In the genomic region with DNA sequence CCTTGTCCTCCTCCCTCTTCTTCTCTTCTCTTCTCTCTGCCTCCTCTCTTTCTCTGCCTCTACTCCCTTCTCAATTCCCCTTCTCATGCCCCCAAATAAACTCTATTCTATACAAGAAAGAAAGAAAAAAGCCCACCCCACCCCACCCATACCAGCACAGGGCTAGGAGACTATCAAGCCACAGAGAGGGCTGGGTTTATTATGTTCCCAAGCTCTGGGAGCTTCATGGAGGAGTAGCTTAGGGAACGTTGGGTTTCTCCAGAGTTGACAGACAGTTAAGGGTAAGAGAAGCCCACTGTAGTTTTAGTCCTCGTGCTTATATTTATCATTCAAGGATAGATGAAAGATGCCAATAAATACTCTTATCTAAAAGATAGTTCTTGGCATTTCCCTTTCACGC, we compare ENCODE assay signal across 8 mouse cellular contexts.
DNase-seq lines count a peak whose midpoint lies in the region; ATAC-seq and TF ChIP-seq lines count a peak whose summit lies in the region.

No protein-coding gene starts in this region.

- peaks cover 14% of the 10 kb centered on the region for H3K4me1 ChIP-seq in heart, embryonic 15.5 days (replicated peaks)
- H3K4me1 ChIP-seq in lung, postnatal 0 days (ENCODE audit: insufficient read depth, low read depth, low read length), result peaks cover 6% of the 10 kb centered on the region; the same call in 1 of the 2 replicates
- H3K4me1 ChIP-seq in liver, embryonic 12.5 days, result peaks cover 18% of the 10 kb centered on the region
- H3K4me1 ChIP-seq in stomach, embryonic 16.5 days (ENCODE audit: control insufficient read depth, insufficient read depth, low read length), result no peaks in the 10 kb centered on the region

- WGBS in heart, embryonic 15.5 days, result 7% methylated on average over 3 of the region's 3 CpGs
- WGBS in lung, postnatal 0 days, result 10% methylated on average over 3 of the region's 3 CpGs
- WGBS in liver, embryonic 12.5 days (ENCODE audit: insufficient replicate concordance), result 8% methylated on average over 3 of the region's 3 CpGs
- WGBS in stomach, embryonic 16.5 days, result 4% methylated on average over 3 of the region's 3 CpGs

- ATAC-seq in heart, embryonic 15.5 days (replicated peaks; ENCODE audit: insufficient number of reproducible peaks, insufficient read depth, low FRiP score, low read depth), result no peak
- peak; percentile 39; the same call in 1 of the 2 replicates for ATAC-seq in lung, postnatal 0 days
- ATAC-seq in liver, embryonic 12.5 days, result no peak
- ATAC-seq in stomach, embryonic 16.5 days (ENCODE audit: insufficient read depth, low FRiP score), result no peak

- no peak overlapping the region for H3K27ac ChIP-seq in heart, embryonic 15.5 days
- H3K27ac ChIP-seq in lung, postnatal 0 days (ENCODE audit: low read length), result peak overlapping the region; percentile 54; the same call in 1 of the 2 replicates
- no peak overlapping the region for H3K27ac ChIP-seq in liver, embryonic 12.5 days
- H3K27ac ChIP-seq in stomach, embryonic 16.5 days (ENCODE audit: low read length), result no peak overlapping the region

- H3K27me3 ChIP-seq in heart, embryonic 15.5 days, result 0 out of 2 replicates have a peak, but pooled peaks cover 3% of the 10 kb centered on the region
- H3K27me3 ChIP-seq in lung, postnatal 0 days (replicated peaks; ENCODE audit: insufficient read depth, low read length), result no peaks in the 10 kb centered on the region
- H3K27me3 ChIP-seq in liver, embryonic 12.5 days (replicated peaks), result peaks cover 22% of the 10 kb centered on the region
- H3K27me3 ChIP-seq in stomach, embryonic 16.5 days (ENCODE audit: control insufficient read depth, insufficient read depth, low read length), result peaks cover 11% of the 10 kb centered on the region

- no peak for TF ChIP-seq CTCF in lung, postnatal 0 days (IDR thresholded peaks at IDR 0.05)

- H3K9ac ChIP-seq in heart, embryonic 15.5 days, result no peak overlapping the region
- no peak overlapping the region for H3K9ac ChIP-seq in lung, postnatal 0 days (replicated peaks; ENCODE audit: low read depth)
- no peak overlapping the region for H3K9ac ChIP-seq in liver, embryonic 12.5 days
- H3K9ac ChIP-seq in stomach, embryonic 16.5 days (ENCODE audit: low read length), result no peak overlapping the region

- peak overlapping the region; percentile 79 for H3K4me2 ChIP-seq in heart, embryonic 15.5 days
- H3K4me2 ChIP-seq in lung, postnatal 0 days (replicated peaks; ENCODE audit: low read depth, low read length), result no peak overlapping the region; the same call in 1 of the 2 replicates
- H3K4me2 ChIP-seq in liver, embryonic 12.5 days, result peak overlapping the region; percentile 68
- H3K4me2 ChIP-seq in stomach, embryonic 16.5 days (ENCODE audit: low read depth, low read length), result peak overlapping the region; percentile 77; the same call in 1 of the 2 replicates

- H3K4me3 ChIP-seq in heart, embryonic 15.5 days, result peak overlapping the region; percentile 51; the same call in 1 of the 2 replicates
- H3K4me3 ChIP-seq in lung, postnatal 0 days (ENCODE audit: low read depth, low read length), result no peak overlapping the region
- no peak overlapping the region for H3K4me3 ChIP-seq in liver, embryonic 12.5 days
- H3K4me3 ChIP-seq in stomach, embryonic 16.5 days (replicated peaks; ENCODE audit: low read length), result no peak overlapping the region

- no peak for DNase-seq in heart, adult 8-10 months (ENCODE audit: low spot score)
- no peak for DNase-seq in lung, postnatal 0 days (ENCODE audit: low spot score)
- DNase-seq in lung, postnatal 36 days, result no peak
- DNase-seq in kidney, adult 11 months, result no peak
- DNase-seq in adrenal gland, postnatal 14 days, result no peak

- H3K36me3 ChIP-seq in heart, embryonic 15.5 days, result no peaks in the 10 kb centered on the region
- H3K36me3 ChIP-seq in lung, postnatal 0 days (ENCODE audit: insufficient read depth, low read length), result no peaks in the 10 kb centered on the region
- no peaks in the 10 kb centered on the region for H3K36me3 ChIP-seq in liver, embryonic 12.5 days
- no peaks in the 10 kb centered on the region for H3K36me3 ChIP-seq in stomach, embryonic 16.5 days (ENCODE audit: control insufficient read depth, insufficient read depth, low read length)

- TF ChIP-seq EP300 in lung, postnatal 0 days (IDR thresholded peaks at IDR 0.05), result no peak

- H3K9me3 ChIP-seq in heart, embryonic 15.5 days (replicated peaks), result no peaks in the 10 kb centered on the region
- no peaks in the 10 kb centered on the region for H3K9me3 ChIP-seq in lung, postnatal 0 days (ENCODE audit: low read length)
- no peaks in the 10 kb centered on the region for H3K9me3 ChIP-seq in liver, embryonic 12.5 days (replicated peaks)
- no peaks in the 10 kb centered on the region for H3K9me3 ChIP-seq in stomach, embryonic 16.5 days (replicated peaks; ENCODE audit: control insufficient read depth, low read length)
